In genomic region chr14:54464293-54465005, GRCm38 (mm10) we compare ENCODE assay signal across 8 mouse cellular contexts. TPM values are rescaled to one million over a fixed set of nuclear protein-coding genes. Genes with fewer than 3 reads are reported as not detected.
DNase-seq lines count a peak whose midpoint lies in the region; ATAC-seq lines count a peak whose summit lies in the region.

No protein-coding gene starts in this region.

- peak; percentile 44 for DNase-seq in layer of hippocampus, adult 9-11 months
- no peak for DNase-seq in layer of hippocampus, postnatal 36 days
- peak; percentile 67 to 70 for DNase-seq in cerebellum, adult 18-20 months
- peak; percentile 63 to 71 for DNase-seq in spleen, adult 18-20 months

- WGBS in forebrain, embryonic 15.5 days, result 1% methylated on average over 55 of the region's 57 CpGs
- WGBS in hindbrain, embryonic 12.5 days, result under 1% methylated on average over 27 of the region's 57 CpGs
- 2% methylated on average over 45 of the region's 57 CpGs for WGBS in limb, embryonic 12.5 days
- WGBS in midbrain, embryonic 12.5 days, result 1% methylated on average over 52 of the region's 57 CpGs

- no peaks in the 10 kb centered on the region for H3K9me3 ChIP-seq in forebrain, embryonic 15.5 days
- H3K9me3 ChIP-seq in hindbrain, embryonic 12.5 days (replicated peaks), result no peaks in the 10 kb centered on the region
- no peaks in the 10 kb centered on the region for H3K9me3 ChIP-seq in limb, embryonic 12.5 days
- H3K9me3 ChIP-seq in midbrain, embryonic 12.5 days, result no peaks in the 10 kb centered on the region

- H3K9ac ChIP-seq in forebrain, embryonic 15.5 days (replicated peaks), result peak overlapping the region; percentile 66
- peak overlapping the region; percentile 81 for H3K9ac ChIP-seq in hindbrain, embryonic 12.5 days
- H3K9ac ChIP-seq in limb, embryonic 12.5 days (replicated peaks), result peak overlapping the region; percentile 71
- peak overlapping the region; percentile 77 for H3K9ac ChIP-seq in midbrain, embryonic 12.5 days (replicated peaks)

- peak overlapping the region; percentile 75 for H3K4me2 ChIP-seq in forebrain, embryonic 15.5 days (replicated peaks)
- H3K4me2 ChIP-seq in hindbrain, embryonic 12.5 days (replicated peaks), result peak overlapping the region; percentile 92
- H3K4me2 ChIP-seq in limb, embryonic 12.5 days, result peak overlapping the region; percentile 82
- peak overlapping the region; percentile 79 for H3K4me2 ChIP-seq in midbrain, embryonic 12.5 days (replicated peaks)

- peak overlapping the region; percentile 74 for H3K4me3 ChIP-seq in forebrain, embryonic 15.5 days
- peak overlapping the region; percentile 79 for H3K4me3 ChIP-seq in hindbrain, embryonic 12.5 days
- H3K4me3 ChIP-seq in limb, embryonic 12.5 days (replicated peaks), result peak overlapping the region; percentile 83
- H3K4me3 ChIP-seq in midbrain, embryonic 12.5 days, result peak overlapping the region; percentile 80

- peak; percentile 82 for ATAC-seq in forebrain, embryonic 15.5 days (replicated peaks)
- ATAC-seq in hindbrain, embryonic 12.5 days (ENCODE audit: low FRiP score), result peak; percentile 76
- ATAC-seq in limb, embryonic 12.5 days (ENCODE audit: insufficient number of reproducible peaks, insufficient read depth, low FRiP score, low TSS enrichment, low read depth), result peak; percentile 80
- ATAC-seq in midbrain, embryonic 12.5 days (ENCODE audit: low FRiP score, low read depth), result peak; percentile 83

- H3K27me3 ChIP-seq in forebrain, embryonic 15.5 days, result no peaks in the 10 kb centered on the region
- no peaks in the 10 kb centered on the region for H3K27me3 ChIP-seq in hindbrain, embryonic 12.5 days
- H3K27me3 ChIP-seq in limb, embryonic 12.5 days, result no peaks in the 10 kb centered on the region
- H3K27me3 ChIP-seq in midbrain, embryonic 12.5 days, result 0 out of 2 replicates have a peak, but pooled peaks cover 6% of the 10 kb centered on the region

- H3K36me3 ChIP-seq in forebrain, embryonic 15.5 days, result peaks cover 15% of the 10 kb centered on the region
- peaks cover 21% of the 10 kb centered on the region for H3K36me3 ChIP-seq in hindbrain, embryonic 12.5 days
- H3K36me3 ChIP-seq in limb, embryonic 12.5 days, result peaks cover 25% of the 10 kb centered on the region
- peaks cover 22% of the 10 kb centered on the region for H3K36me3 ChIP-seq in midbrain, embryonic 12.5 days

- H3K4me1 ChIP-seq in forebrain, embryonic 15.5 days, result peaks cover 9% of the 10 kb centered on the region; the same call in 1 of the 2 replicates
- H3K4me1 ChIP-seq in hindbrain, embryonic 12.5 days, result peaks cover 8% of the 10 kb centered on the region
- H3K4me1 ChIP-seq in limb, embryonic 12.5 days (replicated peaks), result no peaks in the 10 kb centered on the region; the same call in 1 of the 2 replicates
- H3K4me1 ChIP-seq in midbrain, embryonic 12.5 days, result 0 out of 2 replicates have a peak, but pooled peaks cover 13% of the 10 kb centered on the region

- H3K27ac ChIP-seq in forebrain, embryonic 15.5 days (replicated peaks), result peak overlapping the region; percentile 77
- H3K27ac ChIP-seq in hindbrain, embryonic 12.5 days, result peak overlapping the region; percentile 76
- H3K27ac ChIP-seq in limb, embryonic 12.5 days, result peak overlapping the region; percentile 69
- H3K27ac ChIP-seq in midbrain, embryonic 12.5 days (replicated peaks), result peak overlapping the region; percentile 75

RNA-seq across cellular contexts. Expression of gene Lrp10, which starts 0.5 kb away (rescaled TPM):
- 10 to 100 TPM; 26.4 to 29.6 TPM for total RNA-seq in layer of hippocampus, postnatal 36 days (2021)
- 32.5 and 33.9 TPM in 2 replicates for polyA plus RNA-seq in forebrain, embryonic 15.5 days (2015; fragmentation: Nextera tagmentation; extraction: Ambion mirVana)
- polyA plus RNA-seq in hindbrain, embryonic 12.5 days (2016; fragmentation: Nextera tagmentation; extraction: Ambion mirVana), result 34.7 and 36.0 TPM in 2 replicates
- 28.3 and 28.7 TPM in 2 replicates for polyA plus RNA-seq in limb, embryonic 12.5 days (2016; fragmentation: Nextera tagmentation; extraction: Ambion mirVana)
- polyA plus RNA-seq in midbrain, embryonic 12.5 days (2016; fragmentation: Nextera tagmentation; extraction: Ambion mirVana), result 31.1 and 32.5 TPM in 2 replicates

RNA-seq across cellular contexts. Expression of gene Rem2, which starts 11.5 kb away (rescaled TPM):
- 10 to 100 TPM; 20.7 to 23.8 TPM for total RNA-seq in layer of hippocampus, postnatal 36 days (2021)
- polyA plus RNA-seq in forebrain, embryonic 15.5 days (2015; fragmentation: Nextera tagmentation; extraction: Ambion mirVana), result 22.9 and 23.8 TPM in 2 replicates
- 39.3 and 46.1 TPM in 2 replicates for polyA plus RNA-seq in hindbrain, embryonic 12.5 days (2016; fragmentation: Nextera tagmentation; extraction: Ambion mirVana)
- 4.3 and 5.0 TPM in 2 replicates for polyA plus RNA-seq in limb, embryonic 12.5 days (2016; fragmentation: Nextera tagmentation; extraction: Ambion mirVana)
- 42.6 and 44.9 TPM in 2 replicates for polyA plus RNA-seq in midbrain, embryonic 12.5 days (2016; fragmentation: Nextera tagmentation; extraction: Ambion mirVana)

RNA-seq across cellular contexts. Expression of gene Mmp14, which starts 33.0 kb away (rescaled TPM):
- total RNA-seq in layer of hippocampus, postnatal 36 days (2021), result 10 to 100 TPM; 18.3 to 20.0 TPM
- 60.3 and 61.7 TPM in 2 replicates for polyA plus RNA-seq in forebrain, embryonic 15.5 days (2015; fragmentation: Nextera tagmentation; extraction: Ambion mirVana)
- 113 and 117 TPM in 2 replicates for polyA plus RNA-seq in hindbrain, embryonic 12.5 days (2016; fragmentation: Nextera tagmentation; extraction: Ambion mirVana)
- 149 and 176 TPM in 2 replicates for polyA plus RNA-seq in limb, embryonic 12.5 days (2016; fragmentation: Nextera tagmentation; extraction: Ambion mirVana)
- polyA plus RNA-seq in midbrain, embryonic 12.5 days (2016; fragmentation: Nextera tagmentation; extraction: Ambion mirVana), result 84.8 and 88.6 TPM in 2 replicates

RNA-seq across cellular contexts. Expression of gene Mrpl52, which starts 37.7 kb away (rescaled TPM):
- total RNA-seq in layer of hippocampus, postnatal 36 days (2021), result 100 to 1,000 TPM; 105 to 108 TPM
- polyA plus RNA-seq in forebrain, embryonic 15.5 days (2015; fragmentation: Nextera tagmentation; extraction: Ambion mirVana), result 269 and 282 TPM in 2 replicates
- 239 and 255 TPM in 2 replicates for polyA plus RNA-seq in hindbrain, embryonic 12.5 days (2016; fragmentation: Nextera tagmentation; extraction: Ambion mirVana)
- polyA plus RNA-seq in limb, embryonic 12.5 days (2016; fragmentation: Nextera tagmentation; extraction: Ambion mirVana), result 259 and 277 TPM in 2 replicates
- 262 and 264 TPM in 2 replicates for polyA plus RNA-seq in midbrain, embryonic 12.5 days (2016; fragmentation: Nextera tagmentation; extraction: Ambion mirVana)

RNA-seq across cellular contexts. Expression of gene Slc7a7, which starts 46.9 kb away (rescaled TPM):
- 1 to 10 TPM; 2.4 to 2.7 TPM for total RNA-seq in layer of hippocampus, postnatal 36 days (2021)
- polyA plus RNA-seq in forebrain, embryonic 15.5 days (2015; fragmentation: Nextera tagmentation; extraction: Ambion mirVana), result 5.0 and 5.2 TPM in 2 replicates
- 5.1 and 5.2 TPM in 2 replicates for polyA plus RNA-seq in hindbrain, embryonic 12.5 days (2016; fragmentation: Nextera tagmentation; extraction: Ambion mirVana)
- polyA plus RNA-seq in limb, embryonic 12.5 days (2016; fragmentation: Nextera tagmentation; extraction: Ambion mirVana), result 3.3 and 5.1 TPM in 2 replicates
- polyA plus RNA-seq in midbrain, embryonic 12.5 days (2016; fragmentation: Nextera tagmentation; extraction: Ambion mirVana), result 3.9 and 4.7 TPM in 2 replicates

Comparison
In these comparisons a context has a peak if more than half of its experiments do, and no peak if none do; other contexts are left out.
1. DNase-seq: peak in layer of hippocampus, adult 9-11 months (single experiment), cerebellum, adult 18-20 months (2 of 2) and spleen, adult 18-20 months (2 of 2); none in layer of hippocampus, postnatal 36 days (0 of 2).
2. Peak in every context shown above with its lines, with median percentiles within 50 percentile points of each other: ATAC-seq, H3K27ac ChIP-seq, H3K4me2 ChIP-seq, H3K4me3 ChIP-seq and H3K9ac ChIP-seq.